Mouse (Mus musculus) liver, embryonic 16.5 days (tissue): Measurements from ENCODE around the gene Higd1c. TPM values are rescaled to one million over a fixed set of nuclear protein-coding genes. Genes with fewer than 3 reads are reported as not detected.
"Not testable (repeated sequence)": the region's sequence is repeated elsewhere in the genome, so short reads cannot be mapped to it uniquely, and the experiment has no call there.

ENCODE experiments used
- ATAC-seq: fragments of 200-750 bp; cut with Nextera tagmentation; 2 replicates; pipeline ENCODE4 v1.8.0; 2017; ENCODE audit warnings: low read depth, mild to moderate bottlenecking, moderate number of reproducible peaks, moderate library complexity
- H3K27ac ChIP-seq: fragments of 300-500 bp; sonication (generic); 2 replicates; pipeline ENCODE4 v1.5.1; 2014; ENCODE audit warnings: mild to moderate bottlenecking, low read length
- H3K27me3 ChIP-seq: fragments of 300-500 bp; sonication (generic); 2 replicates; pipeline ENCODE4 v1.6.1; 2014; ENCODE audit warnings: low read depth, low read length, mixed read lengths; ENCODE audit not compliant: control insufficient read depth, insufficient read depth
- H3K36me3 ChIP-seq: fragments of 300-500 bp; sonication (generic); 2 replicates; pipeline ENCODE4 v1.6.1; 2014; ENCODE audit warnings: mild to moderate bottlenecking; ENCODE audit not compliant: control insufficient read depth, insufficient read depth
- H3K4me1 ChIP-seq: fragments of 300-500 bp; sonication (generic); 2 replicates; pipeline ENCODE4 v1.6.1; 2014; ENCODE audit warnings: low read depth, low read length, mixed read lengths; ENCODE audit not compliant: control insufficient read depth
- H3K4me2 ChIP-seq: fragments of 300-500 bp; sonication (generic); 2 replicates; pipeline ENCODE4 v1.6.1; 2014; ENCODE audit warnings: low read depth, low read length, mixed read lengths
- H3K4me3 ChIP-seq: fragments of 300-500 bp; sonication (generic); 2 replicates; pipeline ENCODE4 v1.5.1; 2014; ENCODE audit warnings: low read depth, mild to moderate bottlenecking, low read length
- H3K9ac ChIP-seq: fragments of 300-500 bp; sonication (generic); 2 replicates; pipeline ENCODE4 v1.6.1; 2014; ENCODE audit warnings: low read depth, low read length
- H3K9me3 ChIP-seq: fragments of 300-500 bp; sonication (generic); replicated peaks from 2 replicates; pipeline ENCODE4 v1.6.1; 2016; ENCODE audit warnings: low read length; ENCODE audit not compliant: control insufficient read depth
- WGBS: fragments of 180-500 bp; shearing (Covaris S2); extraction: QIAGEN DNeasy Blood & Tissue Kit; methylation state at CpG from one replicate; pipeline ENCODE4 v1.1.7; 2014; ENCODE audit not compliant: insufficient replicate concordance; 5-methylcytosine and 5-hydroxymethylcytosine counted together
- polyA plus RNA-seq: library from polyadenylated mRNA; unstranded; fragments of >200 nt; fragmentation: Nextera tagmentation; extraction: Ambion mirVana; gene quantifications from 2 replicates; pipeline ENCODE4 v1.2.1, GENCODE M21; 2015

The Higd1c gene
- polyA plus RNA-seq, 1 experiment from 2014 or later: not detected

GRCm38 (mm10) chr15:100330739-100331138, 33.6 kb upstream of the Higd1c start:
- Histone ChIP-seq H3K4me2 (no peak overlapping the region), H3K4me3 (no peak overlapping the region), H3K36me3 (no peaks in the 10 kb centered on the region), H3K27ac (no peak overlapping the region), H3K27me3 (no peaks in the 10 kb centered on the region), H3K9me3 (no peaks in the 10 kb centered on the region), H3K4me1 (no peaks in the 10 kb centered on the region), H3K9ac (no peak overlapping the region)
- no peak for ATAC-seq
- 71% methylated on average over 7 of the region's 7 CpGs for WGBS

GRCm38 (mm10) chr15:100332077-100332961, 32.0 kb upstream of the Higd1c start:
- H3K27me3 ChIP-seq, ATAC-seq, H3K4me3 ChIP-seq, H3K9ac ChIP-seq, H3K4me1 ChIP-seq, H3K9me3 ChIP-seq, H3K36me3 ChIP-seq, H3K27ac ChIP-seq, H3K4me2 ChIP-seq: not testable (repeated sequence)
- 20% methylated on average over 2 of the region's 10 CpGs for WGBS

- no peaks in the 10 kb centered on the region for H3K36me3 ChIP-seq
- 72% methylated on average over 10 of the region's 10 CpGs for WGBS
Observed at GRCm38 (mm10) chr15:100334629-100335028, 29.7 kb upstream of the Higd1c start, which contains the start of gene Mettl7a3. TSS of gene Mettl7a3 (plus strand) at chr15:100334929.

GRCm38 (mm10) chr15:100337328-100337727, 27.0 kb upstream of the Higd1c start:
- ATAC-seq: peak; percentile 72
- H3K4me2 ChIP-seq, H3K4me1 ChIP-seq: not testable (repeated sequence)

More at GRCm38 (mm10) chr15:100334629-100335028, 29.7 kb upstream of the Higd1c start, which contains the start of gene Mettl7a3:
- no peak within 1 kb of the TSS for H3K4me2 ChIP-seq
- H3K4me3 ChIP-seq: no peak within 1 kb of the TSS
- no peak within 1 kb of the TSS for H3K27ac ChIP-seq
- no peaks in the 10 kb centered on the region for H3K27me3 ChIP-seq
- no peaks in the 10 kb centered on the region for H3K4me1 ChIP-seq
- no peak within 1 kb of the TSS for H3K9ac ChIP-seq
- no peaks in the 10 kb centered on the region for H3K9me3 ChIP-seq
- no peak for ATAC-seq

GRCm38 (mm10) chr15:100337847-100338246, 26.5 kb upstream of the Higd1c start:
- not testable (repeated sequence) for H3K9me3 ChIP-seq, H3K27ac ChIP-seq, H3K4me1 ChIP-seq, H3K9ac ChIP-seq, H3K4me2 ChIP-seq, H3K36me3 ChIP-seq, H3K4me3 ChIP-seq, H3K27me3 ChIP-seq
- ATAC-seq: 0 out of 2 replicates have a peak, but pooled peaks have one; percentile 33
- 27% methylated on average over 10 of the region's 10 CpGs for WGBS

More at GRCm38 (mm10) chr15:100337328-100337727, 27.0 kb upstream of the Higd1c start:
- not testable (repeated sequence) for H3K4me3 ChIP-seq, H3K36me3 ChIP-seq, H3K9ac ChIP-seq, H3K27ac ChIP-seq, H3K27me3 ChIP-seq, H3K9me3 ChIP-seq

GRCm38 (mm10) chr15:100341314-100341980, 22.9 kb upstream of the Higd1c start:
- not testable (repeated sequence) for H3K4me1 ChIP-seq, H3K4me3 ChIP-seq, ATAC-seq, H3K36me3 ChIP-seq, H3K27ac ChIP-seq, H3K27me3 ChIP-seq, H3K9ac ChIP-seq, H3K9me3 ChIP-seq, H3K4me2 ChIP-seq
- 47% methylated on average over 4 of the region's 5 CpGs for WGBS

DNA sequence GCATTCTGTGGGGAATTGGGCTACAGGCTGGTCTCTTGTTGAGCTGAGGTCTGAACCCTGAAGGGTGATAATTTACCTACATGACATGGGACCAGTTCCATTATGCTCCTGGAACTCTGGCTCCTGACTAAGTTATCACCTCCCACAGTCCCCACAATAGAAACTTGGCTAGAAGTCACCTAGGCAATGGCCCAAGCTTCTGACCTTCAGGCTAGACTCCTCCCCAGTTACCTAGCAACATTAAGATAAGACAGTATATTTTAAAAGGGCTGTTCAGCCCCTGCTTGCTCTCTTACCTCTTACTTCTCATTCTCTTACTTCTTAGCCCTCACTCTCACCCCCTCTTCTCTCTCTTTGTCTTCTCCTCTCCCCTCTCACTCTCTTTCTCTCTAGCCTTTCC, 18.9 kb upstream of the Higd1c start:
- H3K27me3 ChIP-seq: no peaks in the 10 kb centered on the region
- H3K36me3 ChIP-seq: no peaks in the 10 kb centered on the region
- H3K27ac ChIP-seq: no peak overlapping the region
- H3K4me1 ChIP-seq: no peaks in the 10 kb centered on the region; the same call in 1 of the 2 replicates
- no peak for ATAC-seq
- no peak overlapping the region for H3K4me3 ChIP-seq
- H3K4me2 ChIP-seq: no peak overlapping the region
- no peaks in the 10 kb centered on the region for H3K9me3 ChIP-seq
- no peak overlapping the region for H3K9ac ChIP-seq

DNA sequence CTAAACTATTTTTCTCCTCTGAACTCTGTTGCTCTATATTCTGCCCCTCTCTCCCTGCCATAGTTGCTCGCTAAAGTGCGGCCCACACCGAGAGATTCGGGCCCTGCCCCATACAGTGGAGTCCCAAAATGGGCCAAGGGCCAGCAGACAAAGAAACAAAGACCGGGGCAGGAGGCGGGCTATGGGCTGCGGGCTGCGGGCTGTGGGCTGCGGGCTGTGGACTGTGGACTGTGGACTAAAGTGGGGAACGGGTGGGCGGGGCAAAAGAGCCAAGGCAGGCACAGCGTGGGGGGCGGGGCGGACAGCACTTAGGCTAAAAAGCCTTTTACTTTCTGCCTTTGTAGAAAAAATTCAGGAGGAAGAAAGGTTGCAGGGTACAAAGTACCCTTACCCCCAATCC, 17.6 kb upstream of the Higd1c start:
- no peak overlapping the region for H3K9ac ChIP-seq
- no peaks in the 10 kb centered on the region for H3K36me3 ChIP-seq
- H3K4me3 ChIP-seq: no peak overlapping the region
- H3K4me2 ChIP-seq: no peak overlapping the region
- no peaks in the 10 kb centered on the region for H3K27me3 ChIP-seq
- H3K4me1 ChIP-seq: no peaks in the 10 kb centered on the region; the same call in 1 of the 2 replicates
- no peaks in the 10 kb centered on the region for H3K9me3 ChIP-seq
- ATAC-seq: peak; percentile 87
- H3K27ac ChIP-seq: peak overlapping the region; percentile 5; the same call in 1 of the 2 replicates
- WGBS: 56% methylated on average over 14 of the region's 14 CpGs

DNA sequence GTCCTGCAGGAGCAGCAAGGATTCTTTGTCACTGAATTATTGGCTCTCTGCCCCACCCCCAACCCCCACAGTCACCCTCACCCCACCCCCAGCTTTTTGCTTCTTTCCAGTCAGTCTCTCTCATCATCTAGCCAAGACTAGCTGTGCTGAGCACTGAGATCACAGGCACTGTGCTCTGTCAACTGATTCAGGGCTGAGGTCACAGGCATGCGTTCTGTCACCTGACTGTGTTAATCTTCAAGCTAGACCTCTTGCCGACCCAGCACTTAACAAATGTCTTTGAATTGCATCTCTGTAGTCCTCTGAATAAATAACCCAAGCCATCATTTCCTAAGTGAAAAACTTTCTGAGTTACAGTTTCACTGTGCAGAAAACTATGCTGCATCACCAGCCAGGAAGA, 14.8 kb upstream of the Higd1c start:
- Histone ChIP-seq H3K9me3 (no peaks in the 10 kb centered on the region), H3K36me3 (no peaks in the 10 kb centered on the region), H3K4me3 (no peak overlapping the region), H3K27ac (no peak overlapping the region), H3K4me2 (no peak overlapping the region), H3K4me1 (no peaks in the 10 kb centered on the region; the same call in 1 of the 2 replicates), H3K9ac (no peak overlapping the region), H3K27me3 (no peaks in the 10 kb centered on the region)
- WGBS: 49% methylated on average over 2 of the region's 2 CpGs
- peak; percentile 31; the same call in 1 of the 2 replicates for ATAC-seq
